Mouse (Mus musculus) small intestine, adult 2 months (tissue): ENCODE data around the gene Hmga1b.

Experiments
- CTCF ChIP-seq: fragments of 200-500 bp; IDR thresholded peaks from 2 replicates; pipeline ENCODE4 v1.5.1; 2012; ENCODE audit warnings: low read depth, mild to moderate bottlenecking, control low read depth, inconsistent platforms, low read length, moderate library complexity, mixed read lengths; ENCODE audit not compliant: insufficient replicate concordance, insufficient read length; ENCODE audit errors: extremely low read depth
- POLR2A ChIP-seq: fragments of 200-500 bp; IDR thresholded peaks from 2 replicates; pipeline ENCODE4 v1.6.1; 2012; ENCODE audit warnings: low read depth, mild to moderate bottlenecking, control low read depth, inconsistent platforms, low read length, moderate library complexity

GRCm38 (mm10) chr11:120714546-120714945, 48.0 kb upstream of the Hmga1b start:
- TF ChIP-seq POLR2A (no peak), CTCF (no peak)
